Mouse (Mus musculus) limb, embryonic 14.5 days (tissue): ENCODE data around the gene Rimbp3. TPM values are rescaled to one million over a fixed set of nuclear protein-coding genes. Genes with fewer than 3 reads are reported as not detected.
"Not testable (repeated sequence)": the region's sequence is repeated elsewhere in the genome, so short reads cannot be mapped to it uniquely, and the experiment has no call there.

Experiments used
- ATAC-seq: fragments of 200-750 bp; cut with Nextera tagmentation; 2 replicates; pipeline ENCODE4 v1.8.0; 2017; ENCODE audit warnings: low read depth, moderate number of reproducible peaks, moderate TSS enrichment; ENCODE audit not compliant: low FRiP score
- DNase-seq: peaks from one replicate; pipeline ENCODE4 v3.0.0-alpha.2; 2015; ENCODE audit warnings: low spot score
- H3K27ac ChIP-seq: fragments of 300-500 bp; sonication (generic); replicated peaks from 2 replicates; pipeline ENCODE4 v1.5.1; 2014; ENCODE audit warnings: low read depth, mild to moderate bottlenecking, low read length, moderate library complexity, mixed read lengths
- H3K27me3 ChIP-seq: fragments of 300-500 bp; sonication (generic); 2 replicates; pipeline ENCODE4 v1.6.1; 2014; ENCODE audit warnings: low read length, mixed read lengths; ENCODE audit not compliant: control insufficient read depth, insufficient read depth
- H3K36me3 ChIP-seq: fragments of 300-500 bp; sonication (generic); 2 replicates; pipeline ENCODE4 v1.6.1; 2014; ENCODE audit warnings: mild to moderate bottlenecking, low read length, moderate library complexity, mixed read lengths; ENCODE audit not compliant: control insufficient read depth, insufficient read depth
- H3K4me1 ChIP-seq: fragments of 300-500 bp; sonication (generic); 2 replicates; pipeline ENCODE4 v1.6.1; 2014; ENCODE audit warnings: antibody characterized with exemption, low read length, mixed read lengths; ENCODE audit not compliant: control insufficient read depth, insufficient read depth
- H3K4me2 ChIP-seq: fragments of 300-500 bp; sonication (generic); replicated peaks from 2 replicates; pipeline ENCODE4 v1.6.1; 2014; ENCODE audit warnings: low read depth, mild to moderate bottlenecking, low read length, moderate library complexity; ENCODE audit not compliant: severe bottlenecking
- H3K4me3 ChIP-seq: fragments of 300-500 bp; sonication (generic); replicated peaks from 2 replicates; pipeline ENCODE4 v1.5.1; 2014; ENCODE audit warnings: low read length
- H3K9ac ChIP-seq: fragments of 300-500 bp; sonication (generic); 2 replicates; pipeline ENCODE4 v1.6.1; 2014; ENCODE audit warnings: mild to moderate bottlenecking, low read depth, low read length, moderate library complexity; ENCODE audit not compliant: severe bottlenecking
- H3K9me3 ChIP-seq: fragments of 300-500 bp; sonication (generic); 2 replicates; pipeline ENCODE4 v1.6.1; 2016; ENCODE audit warnings: low read length; ENCODE audit not compliant: control insufficient read depth
- POLR2A ChIP-seq: fragments of 200-500 bp; IDR thresholded peaks from 2 replicates; pipeline ENCODE4 v1.8.0; 2012; ENCODE audit warnings: inconsistent platforms, mild to moderate bottlenecking, moderate library complexity, borderline replicate concordance; ENCODE audit not compliant: insufficient read depth, insufficient read length; ENCODE audit errors: extremely low read depth
- WGBS: fragments of 180-500 bp; shearing (Covaris S2); extraction: QIAGEN DNeasy Blood & Tissue Kit; methylation state at CpG from one replicate; pipeline ENCODE4 v1.1.7; 2014; 5-methylcytosine and 5-hydroxymethylcytosine counted together
- polyA plus RNA-seq, 2 experiments: library from polyadenylated mRNA; depleted of rRNA in 1 of 2; stranded (reverse) in 1 of 2; unstranded in 1 of 2; fragments of >200 nt; fragmentation: Nextera tagmentation in 1 of 2; extraction: Ambion mirVana in 1 of 2; gene quantifications; 2 replicates each; pipeline versions ENCODE4 v1.2.1 to v1.2.3; 2012 to 2014

Gene Rimbp3
- polyA plus RNA-seq, 2 experiments, result 0.21 to 0.26 TPM

GRCm38 (mm10) chr16:17222197-17222596 lies 13.8 kb downstream of the Rimbp3 start:
- WGBS, result 35% methylated on average over 25 of the region's 25 CpGs
- DNase-seq (peak; percentile 80), ATAC-seq (peak; percentile 100)
- Histone ChIP-seq H3K9me3 (no peaks in the 10 kb centered on the region), H3K4me2 (no peak overlapping the region), H3K27ac (no peak overlapping the region), H3K4me1 (no peaks in the 10 kb centered on the region), H3K4me3 (no peak overlapping the region), H3K27me3 (no peaks in the 10 kb centered on the region), H3K36me3 (no peaks in the 10 kb centered on the region), H3K9ac (no peak overlapping the region)
- TF ChIP-seq POLR2A, result no peak

GRCm38 (mm10) chr16:17225584-17225983 lies 17.2 kb downstream of the Rimbp3 start:
- no peaks in the 10 kb centered on the region for H3K9me3 ChIP-seq
- 86% methylated on average over 5 of the region's 5 CpGs for WGBS
- no peaks in the 10 kb centered on the region for H3K27me3 ChIP-seq
- H3K4me1 ChIP-seq, result no peaks in the 10 kb centered on the region
- H3K27ac ChIP-seq, result no peak overlapping the region
- TF ChIP-seq POLR2A, result no peak
- DNase-seq (no peak), ATAC-seq (no peak)
- H3K9ac ChIP-seq, result no peak overlapping the region
- no peak overlapping the region for H3K4me2 ChIP-seq
- H3K4me3 ChIP-seq, result no peak overlapping the region
- no peaks in the 10 kb centered on the region for H3K36me3 ChIP-seq

DNA sequence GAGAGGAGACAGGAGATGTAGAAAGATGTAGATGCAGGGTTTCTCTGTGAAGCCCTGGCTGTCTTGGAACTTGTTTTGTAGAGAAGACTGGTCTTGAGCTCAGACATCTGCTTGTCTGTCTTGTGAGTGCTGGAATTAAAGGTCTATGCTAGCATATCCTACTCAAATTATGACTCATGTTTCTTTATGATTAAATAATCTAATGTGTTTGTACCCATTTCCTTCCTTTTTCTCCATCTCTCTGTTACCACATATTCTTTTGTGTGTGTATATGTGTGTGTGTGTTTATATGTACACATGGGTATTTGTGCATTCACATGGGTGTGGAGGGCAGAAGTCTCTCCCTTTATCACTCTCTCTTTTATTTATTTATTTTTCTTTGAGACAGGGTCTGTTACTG lies 18.1 kb downstream of the Rimbp3 start:
- Histone ChIP-seq H3K9me3 (no peaks in the 10 kb centered on the region), H3K27ac (no peak overlapping the region), H3K4me2 (no peak overlapping the region), H3K9ac (no peak overlapping the region), H3K27me3 (no peaks in the 10 kb centered on the region), H3K36me3 (no peaks in the 10 kb centered on the region), H3K4me1 (no peaks in the 10 kb centered on the region), H3K4me3 (no peak overlapping the region)
- no peak for TF ChIP-seq POLR2A
- ATAC-seq (no peak), DNase-seq (no peak)

GRCm38 (mm10) chr16:17231523-17231922 lies 23.1 kb downstream of the Rimbp3 start:
- not testable (repeated sequence) for H3K4me2 ChIP-seq, H3K9me3 ChIP-seq, H3K27me3 ChIP-seq, H3K4me3 ChIP-seq, H3K9ac ChIP-seq, H3K36me3 ChIP-seq, H3K27ac ChIP-seq, DNase-seq, ATAC-seq
- 87% methylated on average over 2 of the region's 2 CpGs for WGBS
- H3K4me1 ChIP-seq, result peaks cover 20% of the 10 kb centered on the region

DNA sequence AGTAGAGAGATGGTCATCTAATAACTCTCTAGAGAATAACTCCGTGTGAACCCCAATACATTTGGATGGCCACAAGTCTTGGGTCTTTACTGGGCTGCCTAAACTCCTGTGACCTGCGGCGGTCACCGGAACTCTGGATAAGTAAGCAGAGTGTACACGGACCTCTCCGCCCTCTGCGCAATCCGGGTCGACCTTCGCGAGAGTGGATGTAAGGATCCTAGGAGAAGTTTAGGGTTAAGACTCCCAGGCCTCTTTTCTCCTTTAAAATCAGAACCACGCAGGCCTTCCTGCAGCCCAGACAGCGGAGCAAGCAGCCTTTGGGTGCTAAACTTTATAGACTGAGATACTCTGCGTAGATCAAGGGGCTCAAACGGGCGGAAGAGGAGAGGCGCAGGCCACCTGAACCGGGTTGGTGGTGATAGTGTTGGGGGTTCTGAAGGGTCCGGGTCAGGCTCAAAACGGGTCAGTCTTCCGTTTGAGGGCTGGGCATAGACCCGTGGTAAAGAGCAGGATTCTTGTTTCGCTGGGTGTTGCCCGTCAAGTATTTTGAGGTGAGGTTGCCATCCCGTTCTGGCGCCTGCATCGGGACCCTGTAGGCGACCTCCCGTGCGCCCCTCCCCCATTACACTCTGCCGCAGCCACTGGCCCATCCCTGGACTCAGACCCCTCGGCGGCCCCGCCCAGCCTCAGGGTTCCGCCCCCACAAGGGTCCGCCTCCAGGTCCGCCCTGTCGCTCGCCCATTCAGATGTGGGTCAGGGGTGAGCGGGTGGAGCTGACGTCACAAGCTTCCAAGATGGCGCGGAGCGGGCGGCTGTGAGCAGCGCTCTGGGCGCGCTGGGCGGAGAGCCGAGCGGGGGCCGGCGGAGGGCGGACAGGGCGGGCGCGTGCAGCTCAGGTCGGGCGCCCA lies 24.6 kb downstream of the Rimbp3 start, which contains the start of gene Hic2:
TSS of gene Hic2 (plus strand) at position 779 of the 908 bp plus-strand sequence.
- ATAC-seq (peak; percentile 96), DNase-seq (peak; percentile 94)
- peak within 1 kb of the TSS; percentile 89 for H3K27ac ChIP-seq
- H3K36me3 ChIP-seq, result no peaks in the 10 kb centered on the region
- H3K9ac ChIP-seq, result peak within 1 kb of the TSS; percentile 85
- H3K4me2 ChIP-seq, result peak within 1 kb of the TSS; percentile 71
- TF ChIP-seq POLR2A, result 0 out of 2 replicates have a peak, but pooled peaks have one; percentile 84
- no peaks in the 10 kb centered on the region for H3K9me3 ChIP-seq
- H3K27me3 ChIP-seq, result no peaks in the 10 kb centered on the region
- peaks cover 25% of the 10 kb centered on the region for H3K4me1 ChIP-seq
- peak within 1 kb of the TSS; percentile 74 for H3K4me3 ChIP-seq
- WGBS, result 3% methylated on average over 50 of the region's 59 CpGs
